Mouse (Mus musculus) limb, embryonic 14.5 days (tissue): ENCODE data around the gene Rrp12. TPM values are rescaled to one million over a fixed set of nuclear protein-coding genes. Genes with fewer than 3 reads are reported as not detected.

Experiments
- ATAC-seq: fragments of 200-750 bp; cut with Nextera tagmentation; 2 replicates; pipeline ENCODE4 v1.8.0; 2017; ENCODE audit warnings: low read depth, moderate number of reproducible peaks, moderate TSS enrichment; ENCODE audit not compliant: low FRiP score
- DNase-seq: peaks from one replicate; pipeline ENCODE4 v3.0.0-alpha.2; 2015; ENCODE audit warnings: low spot score
- H3K27ac ChIP-seq: fragments of 300-500 bp; sonication (generic); replicated peaks from 2 replicates; pipeline ENCODE4 v1.5.1; 2014; ENCODE audit warnings: low read depth, mild to moderate bottlenecking, low read length, moderate library complexity, mixed read lengths
- H3K27me3 ChIP-seq: fragments of 300-500 bp; sonication (generic); 2 replicates; pipeline ENCODE4 v1.6.1; 2014; ENCODE audit warnings: low read length, mixed read lengths; ENCODE audit not compliant: control insufficient read depth, insufficient read depth
- H3K36me3 ChIP-seq: fragments of 300-500 bp; sonication (generic); 2 replicates; pipeline ENCODE4 v1.6.1; 2014; ENCODE audit warnings: mild to moderate bottlenecking, low read length, moderate library complexity, mixed read lengths; ENCODE audit not compliant: control insufficient read depth, insufficient read depth
- H3K4me1 ChIP-seq: fragments of 300-500 bp; sonication (generic); 2 replicates; pipeline ENCODE4 v1.6.1; 2014; ENCODE audit warnings: antibody characterized with exemption, low read length, mixed read lengths; ENCODE audit not compliant: control insufficient read depth, insufficient read depth
- H3K4me2 ChIP-seq: fragments of 300-500 bp; sonication (generic); replicated peaks from 2 replicates; pipeline ENCODE4 v1.6.1; 2014; ENCODE audit warnings: low read depth, mild to moderate bottlenecking, low read length, moderate library complexity; ENCODE audit not compliant: severe bottlenecking
- H3K4me3 ChIP-seq: fragments of 300-500 bp; sonication (generic); replicated peaks from 2 replicates; pipeline ENCODE4 v1.5.1; 2014; ENCODE audit warnings: low read length
- H3K9ac ChIP-seq: fragments of 300-500 bp; sonication (generic); 2 replicates; pipeline ENCODE4 v1.6.1; 2014; ENCODE audit warnings: mild to moderate bottlenecking, low read depth, low read length, moderate library complexity; ENCODE audit not compliant: severe bottlenecking
- H3K9me3 ChIP-seq: fragments of 300-500 bp; sonication (generic); 2 replicates; pipeline ENCODE4 v1.6.1; 2016; ENCODE audit warnings: low read length; ENCODE audit not compliant: control insufficient read depth
- POLR2A ChIP-seq: fragments of 200-500 bp; IDR thresholded peaks from 2 replicates; pipeline ENCODE4 v1.8.0; 2012; ENCODE audit warnings: inconsistent platforms, mild to moderate bottlenecking, moderate library complexity, borderline replicate concordance; ENCODE audit not compliant: insufficient read depth, insufficient read length; ENCODE audit errors: extremely low read depth
- WGBS: fragments of 180-500 bp; shearing (Covaris S2); extraction: QIAGEN DNeasy Blood & Tissue Kit; methylation state at CpG from one replicate; pipeline ENCODE4 v1.1.7; 2014; 5-methylcytosine and 5-hydroxymethylcytosine counted together
- polyA plus RNA-seq, 2 experiments: library from polyadenylated mRNA; depleted of rRNA in 1 of 2; stranded (reverse) in 1 of 2; unstranded in 1 of 2; fragments of >200 nt; fragmentation: Nextera tagmentation in 1 of 2; extraction: Ambion mirVana in 1 of 2; gene quantifications; 2 replicates each; pipeline versions ENCODE4 v1.2.1 to v1.2.3; 2012 to 2014

Gene Rrp12
- polyA plus RNA-seq, 2 experiments = 13.2 to 13.9 TPM

- H3K4me1 ChIP-seq = peaks cover 11% of the 10 kb centered on the region; the same call in 1 of the 2 replicates
- peak; percentile 97 for DNase-seq
- H3K9ac ChIP-seq = peak within 1 kb of the TSS; percentile 83
- WGBS = under 1% methylated on average over 45 of the region's 47 CpGs
- H3K9me3 ChIP-seq = no peaks in the 10 kb centered on the region
- H3K27ac ChIP-seq = peak within 1 kb of the TSS; percentile 20; the same call in 1 of the 2 replicates
- ATAC-seq = peak; percentile 100
- H3K27me3 ChIP-seq = no peaks in the 10 kb centered on the region
- H3K4me2 ChIP-seq = peak within 1 kb of the TSS; percentile 81
- peak; percentile 68; the same call in 1 of the 2 replicates for TF ChIP-seq POLR2A
- peak within 1 kb of the TSS; percentile 71 for H3K4me3 ChIP-seq
- H3K36me3 ChIP-seq = peaks cover 31% of the 10 kb centered on the region
Measured at GRCm38 (mm10) chr19:41933179-41934086, 37.5 kb upstream of the Rrp12 start, which contains the start of the genes Exosc1 and Zdhhc16. TSS of gene Exosc1 (minus strand) at chr19:41933423. TSS of gene Zdhhc16 (plus strand) at chr19:41933480.

GRCm38 (mm10) chr19:41932686-41933085 is 36.7 kb upstream of the Rrp12 start:
- Histone ChIP-seq H3K4me3 (peak overlapping the region; percentile 71), H3K4me2 (peak overlapping the region; percentile 81), H3K9me3 (no peaks in the 10 kb centered on the region), H3K27me3 (no peaks in the 10 kb centered on the region), H3K36me3 (peaks cover 31% of the 10 kb centered on the region), H3K4me1 (peaks cover 11% of the 10 kb centered on the region; the same call in 1 of the 2 replicates), H3K27ac (peak overlapping the region; percentile 20; the same call in 1 of the 2 replicates), H3K9ac (peak overlapping the region; percentile 68)
- DNase-seq = no peak
- no peak for TF ChIP-seq POLR2A
- no peak for ATAC-seq
- WGBS = 1% methylated on average over 28 of the region's 28 CpGs

- ATAC-seq (no peak), DNase-seq (no peak)
- Histone ChIP-seq H3K4me1 (no peaks in the 10 kb centered on the region), H3K27me3 (no peaks in the 10 kb centered on the region), H3K4me2 (no peak overlapping the region), H3K27ac (no peak overlapping the region), H3K9me3 (no peaks in the 10 kb centered on the region), H3K36me3 (peaks cover 62% of the 10 kb centered on the region), H3K9ac (no peak overlapping the region), H3K4me3 (no peak overlapping the region)
- 74% methylated on average over 5 of the region's 5 CpGs for WGBS
- no peak for TF ChIP-seq POLR2A
Measured at GRCm38 (mm10) chr19:41920412-41921067, 24.6 kb upstream of the Rrp12 start.

DNA sequence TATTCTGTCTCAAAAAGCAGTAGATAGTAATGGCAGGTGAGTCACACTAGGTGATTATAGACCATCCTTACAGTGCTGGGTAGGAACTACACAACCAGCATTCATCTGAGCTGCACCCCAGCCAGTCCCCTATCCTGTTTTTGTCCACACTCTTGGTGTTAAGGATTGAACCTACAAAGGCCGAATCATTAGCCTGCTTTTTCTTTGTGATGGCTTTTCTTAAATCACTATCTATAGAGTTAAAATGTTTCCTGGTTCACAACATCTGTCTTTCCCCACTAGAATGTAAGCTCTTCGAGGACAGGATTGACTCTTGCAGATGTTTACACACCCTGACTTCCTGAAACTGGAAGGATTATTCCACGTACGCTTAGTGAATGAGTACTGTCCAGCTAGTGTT is 23.5 kb upstream of the Rrp12 start:
- H3K27ac ChIP-seq = no peak overlapping the region
- TF ChIP-seq POLR2A = no peak
- DNase-seq (no peak), ATAC-seq (no peak)
- peaks cover 6% of the 10 kb centered on the region; the same call in 1 of the 2 replicates for H3K4me1 ChIP-seq
- no peaks in the 10 kb centered on the region for H3K9me3 ChIP-seq
- H3K36me3 ChIP-seq = peaks cover 67% of the 10 kb centered on the region
- H3K4me3 ChIP-seq = no peak overlapping the region
- no peak overlapping the region for H3K9ac ChIP-seq
- WGBS = 85% methylated on average over 4 of the region's 4 CpGs
- no peaks in the 10 kb centered on the region for H3K27me3 ChIP-seq
- H3K4me2 ChIP-seq = no peak overlapping the region

DNA sequence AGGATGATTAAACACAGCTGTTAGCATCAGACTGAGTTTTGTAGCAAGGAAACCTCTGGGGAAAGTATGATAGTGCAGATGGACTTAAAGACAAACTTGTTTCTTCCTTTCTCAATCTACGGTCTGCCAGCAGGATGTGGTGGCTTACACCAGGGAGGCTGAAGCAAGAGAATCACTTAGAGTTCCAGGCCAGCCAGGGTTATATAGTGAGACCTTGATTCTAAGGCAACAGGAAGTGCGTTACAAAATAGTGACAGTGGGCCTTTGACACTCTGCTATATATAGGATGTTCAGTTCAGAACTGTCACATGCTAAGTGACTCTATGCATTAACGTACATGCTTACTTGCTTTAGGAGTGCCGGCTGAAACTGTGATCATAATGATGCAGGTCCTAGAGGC is 20.9 kb upstream of the Rrp12 start:
- ATAC-seq (no peak), DNase-seq (no peak)
- H3K27me3 ChIP-seq = no peaks in the 10 kb centered on the region
- no peak overlapping the region for H3K4me3 ChIP-seq
- H3K9ac ChIP-seq = no peak overlapping the region
- WGBS = 91% methylated on average over 4 of the region's 4 CpGs
- H3K27ac ChIP-seq = no peak overlapping the region
- no peak overlapping the region for H3K4me2 ChIP-seq
- peaks cover 53% of the 10 kb centered on the region for H3K36me3 ChIP-seq
- no peaks in the 10 kb centered on the region for H3K9me3 ChIP-seq
- peaks cover 20% of the 10 kb centered on the region for H3K4me1 ChIP-seq
- TF ChIP-seq POLR2A = no peak
